Mouse (Mus musculus): ENCODE measurements around the gene Trmt2b. TPM values are rescaled to one million over a fixed set of nuclear protein-coding genes. Genes with fewer than 3 reads are reported as not detected.
"Not testable (repeated sequence)": the region's sequence is repeated elsewhere in the genome, so short reads cannot be mapped to it uniquely, and the experiment has no call there.

Trmt2b gene
- polyA plus RNA-seq, 1 experiment from 2014 or later: 9.2 TPM

GRCm38 (mm10) chrX:134187201-134187600, 89.6 kb downstream of the Trmt2b start, which contains the start of gene Arl13a:
Arl13a (plus strand) TSS chrX:134187501.
- not testable (repeated sequence) for H3K4me3 ChIP-seq; DNase-seq (ENCODE audit: extremely low spot score, low spot score); H3K36me3 ChIP-seq (replicated peaks); H3K4me1 ChIP-seq; H3K27ac ChIP-seq; H3K9me3 ChIP-seq
- 95% methylated on average over 9 of the region's 9 CpGs for WGBS
- peaks cover 58% of the 10 kb centered on the region for H3K27me3 ChIP-seq (ENCODE audit: poor library complexity, severe bottlenecking)

GRCm38 (mm10) chrX:134174699-134175098, 102.1 kb downstream of the Trmt2b start:
- DNase-seq (ENCODE audit: extremely low spot score, low spot score): no peak
- Histone ChIP-seq H3K9me3 (no peaks in the 10 kb centered on the region), H3K36me3 (replicated peaks) (no peaks in the 10 kb centered on the region), H3K27me3 (ENCODE audit: poor library complexity, severe bottlenecking) (peaks cover 39% of the 10 kb centered on the region), H3K4me1 (no peaks in the 10 kb centered on the region), H3K27ac (no peak overlapping the region), H3K4me3 (no peak overlapping the region)
- 86% methylated on average over 1 of the region's 1 CpGs for WGBS

Other genes with a start within 250 kb of the Trmt2b start
- gene Cstf2, start 217.8 kb downstream of the Trmt2b start, polyA plus RNA-seq (2016; fragmentation: Nextera tagmentation; extraction: Ambion mirVana): 69.0 and 70.1 TPM in 2 replicates
- gene Xkrx, start 114.9 kb downstream of the Trmt2b start, polyA plus RNA-seq (2016; fragmentation: Nextera tagmentation; extraction: Ambion mirVana): 0.11 TPM in 1 of 2 replicates, not detected in the other
- not detected in 2 replicates for gene Arl13a, start 89.5 kb downstream of the Trmt2b start, polyA plus RNA-seq (2016; fragmentation: Nextera tagmentation; extraction: Ambion mirVana)
- 0.10 TPM in 1 of 2 replicates, not detected in the other for gene Nox1, start 55.0 kb downstream of the Trmt2b start, polyA plus RNA-seq (2016; fragmentation: Nextera tagmentation; extraction: Ambion mirVana)
- 6.1 and 8.5 TPM in 2 replicates for gene Tmem35a, start 18.2 kb upstream of the Trmt2b start, polyA plus RNA-seq (2016; fragmentation: Nextera tagmentation; extraction: Ambion mirVana)
- 33.4 and 40.4 TPM in 2 replicates for gene Cenpi, start 31.1 kb upstream of the Trmt2b start, polyA plus RNA-seq (2016; fragmentation: Nextera tagmentation; extraction: Ambion mirVana)
- gene Drp2, start 127.6 kb upstream of the Trmt2b start, polyA plus RNA-seq (2016; fragmentation: Nextera tagmentation; extraction: Ambion mirVana): 1.7 TPM in 2 replicates
- 0.07 TPM in 1 of 2 replicates, not detected in the other for gene Taf7l, start 199.5 kb upstream of the Trmt2b start, polyA plus RNA-seq (2016; fragmentation: Nextera tagmentation; extraction: Ambion mirVana)